Mouse (Mus musculus) liver, adult 2 months (tissue): Measurements from ENCODE around the gene Chrm1. TPM values are rescaled to one million over a fixed set of nuclear protein-coding genes. Genes with fewer than 3 reads are reported as not detected.

Experiments
- DNase-seq: peaks from one replicate; pipeline ENCODE4 v3.0.0-alpha.2; 2011; ENCODE audit warnings: low read depth, low spot score; ENCODE audit errors: extremely low read depth
- H3K27ac ChIP-seq: fragments of 200-500 bp; replicated peaks from 2 replicates; pipeline ENCODE4 v1.5.1; 2012; ENCODE audit warnings: low read depth, mild to moderate bottlenecking, control low read depth, inconsistent platforms, low read length; ENCODE audit not compliant: insufficient read depth
- H3K27me3 ChIP-seq: fragments of 200-500 bp; 2 replicates; pipeline ENCODE4 v1.6.1; 2012; ENCODE audit warnings: mild to moderate bottlenecking, moderate library complexity, low read length, inconsistent platforms; ENCODE audit not compliant: control insufficient read depth, insufficient read depth
- H3K36me3 ChIP-seq: fragments of 200-500 bp; 2 replicates; pipeline ENCODE4 v1.6.1; 2012; ENCODE audit warnings: low read length, inconsistent platforms; ENCODE audit not compliant: control insufficient read depth, insufficient read depth
- H3K4me1 ChIP-seq: fragments of 200-500 bp; 2 replicates; pipeline ENCODE4 v1.6.1; 2011; ENCODE audit warnings: low read length; ENCODE audit not compliant: control insufficient read depth, insufficient read depth
- H3K4me3 ChIP-seq: fragments of 200-500 bp; 2 replicates; pipeline ENCODE4 v1.5.1; 2011; ENCODE audit warnings: low read depth, mild to moderate bottlenecking, control low read depth, low read length, moderate library complexity; ENCODE audit not compliant: insufficient read depth
- H3K79me2 ChIP-seq: fragments of 200-500 bp; 2 replicates; pipeline ENCODE4 v1.6.1; 2012; ENCODE audit warnings: inconsistent platforms, mild to moderate bottlenecking, low read length, moderate library complexity; ENCODE audit not compliant: control insufficient read depth, insufficient read depth
- H3K9ac ChIP-seq: fragments of 200-500 bp; 2 replicates; pipeline ENCODE4 v1.6.1; 2012; ENCODE audit warnings: low read depth, mild to moderate bottlenecking, control low read depth, inconsistent platforms, low read length
- CTCF ChIP-seq: fragments of 200-500 bp; IDR thresholded peaks from 2 replicates; pipeline ENCODE4 v1.5.1; 2011; ENCODE audit warnings: low read depth, low read length, control low read depth
- POLR2A ChIP-seq: fragments of 200-500 bp; IDR thresholded peaks from 2 replicates; pipeline ENCODE4 v1.6.1; 2011; ENCODE audit warnings: low read length, control low read depth; ENCODE audit not compliant: insufficient read depth; ENCODE audit errors: extremely low read depth
- WGBS: fragments of 180-500 bp; shearing (Covaris S2); methylation state at CpG from one replicate; pipeline ENCODE4 v1.1.7; 2018; 5-methylcytosine and 5-hydroxymethylcytosine counted together
- polyA plus RNA-seq: library from polyadenylated mRNA; depleted of rRNA; stranded (reverse); fragments of >200 nt; gene quantifications from 2 replicates; pipeline ENCODE4 v1.2.3, GENCODE M21; 2012
- total RNA-seq: library from RNA; depleted of rRNA; stranded (reverse); fragments of >200 nt; gene quantifications from 2 replicates; pipeline ENCODE4 v1.2.3, GENCODE M21; 2014

The Chrm1 gene
- total and polyA plus RNA-seq, 2 experiments: 0.46 to 0.50 TPM

GRCm38 (mm10) chr19:8691871-8692539 lies 28.4 kb downstream of the Chrm1 start:
- Histone ChIP-seq H3K4me3 (no peak overlapping the region), H3K36me3 (no peaks in the 10 kb centered on the region), H3K27me3 (no peaks in the 10 kb centered on the region), H3K9ac (no peak overlapping the region), H3K27ac (no peak overlapping the region), H3K4me1 (0 out of 2 replicates have a peak, but pooled peaks cover 2% of the 10 kb centered on the region), H3K79me2 (no peaks in the 10 kb centered on the region)
- DNase-seq: no peak
- 79% methylated on average over 9 of the region's 9 CpGs for WGBS
- no peak for TF ChIP-seq POLR2A
- TF ChIP-seq CTCF: no peak

GRCm38 (mm10) chr19:8692740-8693139 lies 29.2 kb downstream of the Chrm1 start:
- TF ChIP-seq CTCF: no peak
- no peak for TF ChIP-seq POLR2A
- WGBS: 90% methylated on average over 5 of the region's 5 CpGs
- DNase-seq: no peak

DNA sequence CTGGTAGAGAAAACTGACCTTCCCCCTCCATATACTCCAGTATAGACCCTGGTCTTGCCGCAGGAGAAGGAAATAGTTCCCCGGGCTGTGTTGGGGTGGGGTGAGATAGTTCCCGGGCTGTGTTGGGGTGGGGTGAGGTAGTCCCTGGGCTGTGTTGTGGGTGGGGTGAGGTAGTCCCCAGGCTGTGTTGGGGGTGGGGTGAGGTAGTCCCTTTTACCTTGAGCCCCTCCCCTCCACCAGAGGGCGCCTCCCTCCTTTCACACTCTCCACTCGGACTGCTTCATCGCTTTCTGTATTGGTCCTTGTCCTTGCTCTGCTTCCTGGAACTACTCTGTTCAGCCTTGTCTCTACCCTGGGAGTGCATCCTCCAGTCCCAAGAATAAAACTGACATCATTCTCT lies 31.7 kb downstream of the Chrm1 start:
- Histone ChIP-seq H3K27me3 (no peaks in the 10 kb centered on the region), H3K36me3 (no peaks in the 10 kb centered on the region), H3K4me1 (0 out of 2 replicates have a peak, but pooled peaks cover 2% of the 10 kb centered on the region), H3K27ac (no peak overlapping the region), H3K79me2 (no peaks in the 10 kb centered on the region), H3K9ac (no peak overlapping the region), H3K4me3 (no peak overlapping the region)
- 31% methylated on average over 5 of the region's 6 CpGs for WGBS
- DNase-seq: no peak
- TF ChIP-seq POLR2A (no peak), CTCF (peak; percentile 75)

More at GRCm38 (mm10) chr19:8692740-8693139, 29.2 kb downstream of the Chrm1 start:
- no peaks in the 10 kb centered on the region for H3K27me3 ChIP-seq
- no peaks in the 10 kb centered on the region for H3K36me3 ChIP-seq
- no peak overlapping the region for H3K27ac ChIP-seq
- 0 out of 2 replicates have a peak, but pooled peaks cover 2% of the 10 kb centered on the region for H3K4me1 ChIP-seq
- no peak overlapping the region for H3K9ac ChIP-seq
- no peaks in the 10 kb centered on the region for H3K79me2 ChIP-seq
- H3K4me3 ChIP-seq: no peak overlapping the region

DNA sequence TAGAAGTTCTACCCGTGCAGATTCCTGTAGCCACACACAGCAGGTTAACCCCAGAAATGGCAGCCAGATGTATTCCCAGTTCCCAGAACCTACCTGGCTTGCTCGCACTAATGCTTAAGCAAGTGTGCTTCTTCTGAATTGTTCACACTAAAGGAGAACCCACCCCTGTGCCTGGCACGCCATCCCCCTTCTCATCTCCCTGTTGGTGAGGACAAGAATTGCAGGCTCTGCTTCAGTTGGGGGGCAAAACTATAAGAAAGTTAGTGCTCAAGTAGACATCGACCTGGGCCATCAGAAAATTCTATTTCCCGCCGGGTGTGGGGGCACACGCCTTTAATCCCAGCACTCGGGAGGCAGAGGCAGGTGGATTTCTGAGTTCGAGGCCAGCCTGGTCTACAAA lies 36.1 kb downstream of the Chrm1 start:
- TF ChIP-seq POLR2A: no peak
- TF ChIP-seq CTCF: no peak
- Histone ChIP-seq H3K27ac (no peak overlapping the region), H3K79me2 (no peaks in the 10 kb centered on the region), H3K4me3 (no peak overlapping the region), H3K4me1 (0 out of 2 replicates have a peak, but pooled peaks cover 2% of the 10 kb centered on the region), H3K27me3 (no peaks in the 10 kb centered on the region), H3K36me3 (no peaks in the 10 kb centered on the region), H3K9ac (no peak overlapping the region)
- 81% methylated on average over 9 of the region's 9 CpGs for WGBS
- no peak for DNase-seq

DNA sequence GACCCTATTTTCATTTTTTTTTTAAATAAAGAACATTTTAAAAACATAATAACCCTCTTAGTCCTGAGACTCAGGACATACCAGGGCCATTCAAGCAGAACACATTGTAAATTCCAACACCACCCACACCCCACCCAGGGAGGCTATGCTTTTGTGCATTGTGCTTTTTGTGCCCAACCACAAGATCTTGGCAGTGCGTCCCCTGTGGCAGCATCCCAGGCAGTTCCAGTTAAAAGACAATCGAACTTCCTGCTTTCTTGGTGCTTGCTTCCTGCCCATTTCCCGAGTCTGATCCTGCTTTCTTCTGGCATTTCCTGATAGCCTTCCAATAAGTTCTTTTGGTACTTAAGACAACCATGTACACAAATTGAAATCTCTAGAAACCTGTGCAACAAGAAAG lies 38.9 kb downstream of the Chrm1 start:
- 61% methylated on average over 3 of the region's 3 CpGs for WGBS
- Histone ChIP-seq H3K4me3 (no peak overlapping the region), H3K79me2 (no peaks in the 10 kb centered on the region), H3K27ac (no peak overlapping the region), H3K4me1 (no peaks in the 10 kb centered on the region), H3K36me3 (peaks cover 5% of the 10 kb centered on the region; the same call in 1 of the 2 replicates), H3K27me3 (no peaks in the 10 kb centered on the region), H3K9ac (no peak overlapping the region)
- no peak for DNase-seq
- no peak for TF ChIP-seq POLR2A
- no peak for TF ChIP-seq CTCF

DNA sequence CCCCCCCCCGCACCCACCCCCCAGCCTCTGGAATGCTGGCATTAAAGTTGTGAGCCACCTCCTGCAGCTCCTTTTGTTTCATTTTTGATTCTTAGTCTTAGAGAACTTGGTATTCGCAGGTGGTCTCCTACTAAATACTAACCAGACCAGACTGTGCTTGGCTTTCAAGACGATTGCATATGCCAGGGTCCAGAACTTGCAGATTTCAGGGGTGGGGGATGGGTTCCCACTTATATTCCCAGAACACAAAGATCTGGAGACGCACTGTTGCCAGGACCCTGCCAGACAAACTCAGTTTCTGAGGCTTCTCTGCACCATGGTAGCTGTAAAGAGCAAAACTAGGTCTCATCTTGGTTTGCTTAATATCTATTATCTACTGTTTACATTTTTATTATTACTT lies 40.0 kb downstream of the Chrm1 start:
- peaks cover 16% of the 10 kb centered on the region for H3K36me3 ChIP-seq
- H3K4me3 ChIP-seq: no peak overlapping the region
- WGBS: 78% methylated on average over 4 of the region's 4 CpGs
- H3K9ac ChIP-seq: no peak overlapping the region
- H3K79me2 ChIP-seq: no peaks in the 10 kb centered on the region
- no peak for DNase-seq
- TF ChIP-seq POLR2A: no peak
- TF ChIP-seq CTCF: no peak
- H3K4me1 ChIP-seq: no peaks in the 10 kb centered on the region
- H3K27me3 ChIP-seq: no peaks in the 10 kb centered on the region
- no peak overlapping the region for H3K27ac ChIP-seq
